Mouse (Mus musculus): Measurements from ENCODE around the gene Uroc1. TPM values are rescaled to one million over a fixed set of nuclear protein-coding genes. Genes with fewer than 3 reads are reported as not detected.

Uroc1 gene
- 0.11 TPM in 1 of 2 replicates, not detected in the other for polyA plus RNA-seq (2014; fragmentation: Nextera tagmentation; extraction: Ambion mirVana)

DNA sequence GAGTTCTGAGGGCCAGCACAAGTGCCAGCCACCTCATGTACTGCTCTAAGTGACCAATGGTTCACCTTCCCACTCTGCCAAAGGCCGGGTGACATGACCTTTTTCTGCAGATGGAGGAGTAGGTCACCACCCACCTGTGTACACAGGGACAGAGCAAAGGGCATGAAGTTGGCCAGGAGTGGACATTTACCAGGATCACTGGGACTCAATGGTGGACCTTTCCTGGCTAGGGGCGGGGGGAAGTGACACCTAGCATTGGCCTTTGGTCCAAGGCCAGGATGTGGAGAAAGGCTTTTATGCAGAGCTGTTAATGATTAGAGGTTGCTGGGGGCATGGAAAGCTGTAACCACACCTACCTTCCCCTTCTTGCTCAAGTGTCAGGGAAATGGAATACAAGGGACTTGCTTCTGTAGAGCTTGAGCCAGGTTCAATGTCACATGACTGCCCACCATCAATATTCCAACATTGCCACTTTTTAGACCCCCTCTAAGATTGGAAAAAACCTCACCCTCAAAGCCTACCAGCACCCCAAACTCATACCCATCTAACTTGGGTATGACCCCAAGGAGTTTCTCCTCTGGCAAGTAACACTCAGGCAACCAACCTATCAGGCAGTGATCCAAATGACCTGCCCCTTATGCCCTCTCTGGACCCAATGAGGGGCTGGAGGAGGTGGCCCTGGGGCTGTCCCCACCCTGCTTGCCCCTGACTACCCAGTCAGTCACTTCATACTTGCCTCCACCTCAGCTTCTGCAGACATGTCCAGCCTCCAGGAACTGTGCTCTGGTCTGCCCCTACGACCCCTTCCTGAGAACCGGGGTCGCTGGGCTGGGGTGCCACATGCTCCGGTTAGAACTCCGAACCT lies at the start of gene Uroc1:
Gene Uroc1, plus strand, starts transcription at position 724 of the 865 bp plus-strand sequence.
- no peaks in the 10 kb centered on the region for H3K27me3 ChIP-seq (replicated peaks; ENCODE audit: control insufficient read depth, insufficient read depth, low read length)
- no peak for DNase-seq (ENCODE audit: low spot score)
- 78% methylated on average over 7 of the region's 7 CpGs for WGBS
- H3K4me2 ChIP-seq (ENCODE audit: low read depth, low read length) = no peak within 1 kb of the TSS
- H3K4me1 ChIP-seq (ENCODE audit: control insufficient read depth, insufficient read depth, low read length) = no peaks in the 10 kb centered on the region
- no peaks in the 10 kb centered on the region for H3K9me3 ChIP-seq (ENCODE audit: control insufficient read depth, low read length)
- no peak within 1 kb of the TSS for H3K4me3 ChIP-seq (ENCODE audit: low read depth, low read length)
- no peak for ATAC-seq (ENCODE audit: low read depth)
- H3K36me3 ChIP-seq (ENCODE audit: control insufficient read depth, insufficient read depth, low read length) = no peaks in the 10 kb centered on the region
- no peak within 1 kb of the TSS for H3K9ac ChIP-seq (ENCODE audit: low read depth, low read length)
- H3K27ac ChIP-seq (replicated peaks; ENCODE audit: low read depth, low read length) = no peak within 1 kb of the TSS

DNA sequence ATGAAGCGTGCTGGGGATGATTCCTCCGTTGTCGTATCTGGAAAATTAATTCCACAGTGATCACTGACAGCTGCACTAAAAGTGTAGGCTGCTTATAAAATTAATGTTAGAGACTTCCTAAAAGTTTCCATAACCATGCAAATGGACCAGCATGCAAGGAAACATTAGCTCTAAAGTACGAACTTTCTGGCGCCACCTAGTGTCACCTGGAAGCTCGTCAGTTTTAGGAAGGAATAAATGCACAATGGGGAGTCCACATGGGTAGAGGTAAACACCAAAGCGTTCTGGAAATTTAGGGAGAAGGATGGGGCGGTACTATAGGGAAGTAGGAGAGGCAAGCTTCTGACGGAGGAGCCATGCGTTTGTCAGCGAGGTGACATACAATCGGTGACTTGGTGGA lies 44.8 kb upstream of the Uroc1 start:
- no peak for DNase-seq (ENCODE audit: low spot score)
- 57% methylated on average over 12 of the region's 12 CpGs for WGBS
- no peak overlapping the region for H3K9ac ChIP-seq (ENCODE audit: low read depth, low read length)
- H3K4me1 ChIP-seq (ENCODE audit: control insufficient read depth, insufficient read depth, low read length) = no peaks in the 10 kb centered on the region
- H3K4me2 ChIP-seq (ENCODE audit: low read depth, low read length) = no peak overlapping the region
- 0 out of 2 replicates have a peak, but pooled peaks cover 4% of the 10 kb centered on the region for H3K9me3 ChIP-seq (ENCODE audit: control insufficient read depth, low read length)
- no peak overlapping the region for H3K4me3 ChIP-seq (ENCODE audit: low read depth, low read length)
- no peaks in the 10 kb centered on the region for H3K36me3 ChIP-seq (ENCODE audit: control insufficient read depth, insufficient read depth, low read length)
- H3K27me3 ChIP-seq (replicated peaks; ENCODE audit: control insufficient read depth, insufficient read depth, low read length) = no peaks in the 10 kb centered on the region
- H3K27ac ChIP-seq (replicated peaks; ENCODE audit: low read depth, low read length) = no peak overlapping the region
- no peak for ATAC-seq (ENCODE audit: low read depth)

DNA sequence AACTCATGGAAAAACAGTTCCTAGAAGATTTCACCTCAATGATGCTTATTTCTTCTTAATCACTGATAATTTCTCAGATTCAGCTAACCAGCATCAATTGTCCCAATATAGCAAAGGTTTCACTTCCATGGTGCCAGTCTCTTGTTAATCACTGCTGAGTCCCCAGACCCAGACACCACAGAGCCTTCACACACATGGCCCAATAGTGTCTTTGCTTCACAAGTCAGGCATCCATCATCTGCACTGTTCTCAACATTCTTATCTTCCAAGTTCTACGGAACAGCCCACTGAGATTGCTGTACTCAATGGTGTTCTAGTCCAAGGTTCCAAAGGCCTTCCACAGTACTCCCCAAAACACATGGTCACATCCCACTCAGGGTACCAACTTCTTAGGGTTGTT lies 32.2 kb upstream of the Uroc1 start, which contains the start of gene BC048671:
Gene BC048671, plus strand, starts transcription at position 301 of the 400 bp plus-strand sequence.
- H3K27me3 ChIP-seq (replicated peaks; ENCODE audit: control insufficient read depth, insufficient read depth, low read length) = no peaks in the 10 kb centered on the region
- H3K4me3 ChIP-seq (ENCODE audit: low read depth, low read length) = no peak within 1 kb of the TSS
- no peaks in the 10 kb centered on the region for H3K4me1 ChIP-seq (ENCODE audit: control insufficient read depth, insufficient read depth, low read length)
- no peak within 1 kb of the TSS for H3K9ac ChIP-seq (ENCODE audit: low read depth, low read length)
- no peaks in the 10 kb centered on the region for H3K36me3 ChIP-seq (ENCODE audit: control insufficient read depth, insufficient read depth, low read length)
- no peak within 1 kb of the TSS for H3K27ac ChIP-seq (replicated peaks; ENCODE audit: low read depth, low read length)
- WGBS = 92% methylated on average over 1 of the region's 1 CpGs
- no peak for ATAC-seq (ENCODE audit: low read depth)
- no peak within 1 kb of the TSS for H3K4me2 ChIP-seq (ENCODE audit: low read depth, low read length)
- no peaks in the 10 kb centered on the region for H3K9me3 ChIP-seq (ENCODE audit: control insufficient read depth, low read length)
- DNase-seq (ENCODE audit: low spot score) = no peak

DNA sequence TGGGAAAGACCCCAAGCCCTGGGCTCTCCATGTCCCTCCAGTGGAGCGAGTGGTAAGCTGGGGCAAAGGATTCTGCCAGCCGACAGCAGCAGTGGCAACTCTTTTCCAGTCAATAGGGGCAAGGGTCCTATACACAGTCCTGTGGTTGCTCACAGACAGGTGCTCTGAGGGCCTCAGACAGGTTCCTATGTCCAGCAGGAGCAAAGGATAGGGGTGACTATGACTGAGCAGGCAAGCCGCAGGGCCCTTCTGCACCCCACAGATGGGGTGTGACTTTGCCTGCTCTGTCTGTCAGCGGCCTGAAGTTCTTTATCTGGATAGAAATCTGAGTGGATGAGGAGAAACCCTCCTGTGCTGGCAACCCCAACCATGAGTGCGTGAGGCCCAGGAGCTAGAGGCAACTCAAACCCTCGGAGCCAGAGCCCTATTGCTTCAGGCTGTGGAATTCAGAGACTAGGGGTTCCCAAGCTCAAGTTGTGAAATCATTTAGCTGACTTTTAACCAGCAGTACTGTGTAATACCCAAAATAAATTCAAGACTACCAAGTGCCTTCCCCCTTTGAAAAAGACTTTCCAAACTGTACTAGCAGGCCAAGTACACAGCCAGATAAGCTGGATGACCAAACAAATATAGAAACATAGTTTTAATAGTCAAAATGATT lies 26.6 kb upstream of the Uroc1 start:
- no peaks in the 10 kb centered on the region for H3K27me3 ChIP-seq (replicated peaks; ENCODE audit: control insufficient read depth, insufficient read depth, low read length)
- H3K36me3 ChIP-seq (ENCODE audit: control insufficient read depth, insufficient read depth, low read length) = no peaks in the 10 kb centered on the region
- peaks cover 7% of the 10 kb centered on the region; the same call in 1 of the 2 replicates for H3K9me3 ChIP-seq (ENCODE audit: control insufficient read depth, low read length)
- DNase-seq (ENCODE audit: low spot score) = no peak
- H3K4me1 ChIP-seq (ENCODE audit: control insufficient read depth, insufficient read depth, low read length) = no peaks in the 10 kb centered on the region
- WGBS = 76% methylated on average over 6 of the region's 6 CpGs
- H3K4me3 ChIP-seq (ENCODE audit: low read depth, low read length) = no peak overlapping the region
- no peak overlapping the region for H3K9ac ChIP-seq (ENCODE audit: low read depth, low read length)
- H3K27ac ChIP-seq (replicated peaks; ENCODE audit: low read depth, low read length) = no peak overlapping the region
- H3K4me2 ChIP-seq (ENCODE audit: low read depth, low read length) = no peak overlapping the region
- no peak for ATAC-seq (ENCODE audit: low read depth)

DNA sequence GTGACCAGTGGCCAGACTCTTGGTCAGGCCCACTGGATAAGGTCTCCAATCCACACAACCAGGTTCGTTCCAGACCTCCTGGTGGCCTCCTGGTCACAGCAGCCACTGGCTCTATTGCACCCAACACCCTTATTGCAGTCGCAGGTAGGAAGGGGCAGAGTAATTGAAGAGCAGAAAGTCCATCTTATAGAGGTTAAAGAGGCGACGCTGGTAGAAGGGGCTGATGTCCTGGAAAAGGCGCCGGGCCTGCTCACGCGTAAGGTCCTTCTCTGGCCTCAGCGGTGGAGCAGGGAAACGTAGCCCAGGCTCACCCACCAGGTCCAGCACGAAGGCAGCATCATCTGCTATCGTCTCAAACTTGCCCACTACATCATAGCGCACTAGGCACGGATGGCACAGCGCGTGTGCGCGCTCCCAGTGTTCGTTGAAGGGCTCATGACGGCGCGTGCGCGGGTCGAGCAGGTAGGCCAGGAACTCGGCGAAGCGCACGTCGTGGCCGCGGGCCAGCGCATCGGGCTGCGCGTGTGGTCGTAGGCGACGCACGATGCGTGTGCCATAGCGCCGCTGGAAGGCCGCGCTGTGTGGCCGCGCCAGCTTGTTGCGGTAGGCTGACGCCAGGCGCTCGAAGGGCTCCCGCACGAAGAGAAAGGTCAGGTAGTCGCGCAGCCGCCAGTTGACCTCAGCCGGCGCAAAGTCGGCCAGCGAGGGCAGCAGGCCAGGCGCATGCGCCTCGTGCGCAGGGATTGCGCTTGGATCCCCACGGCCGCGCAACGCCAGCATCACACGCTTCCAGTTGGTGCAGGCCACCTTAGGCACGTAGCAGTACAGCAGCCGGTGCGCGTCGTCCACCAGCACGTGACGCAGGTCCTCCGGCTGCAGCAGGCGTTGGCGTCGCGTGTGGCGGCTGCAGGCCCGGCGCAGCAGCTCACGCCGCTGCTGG lies 24.0 kb upstream of the Uroc1 start:
- Histone ChIP-seq H3K4me1 (ENCODE audit: control insufficient read depth, insufficient read depth, low read length) (no peaks in the 10 kb centered on the region), H3K27me3 (replicated peaks; ENCODE audit: control insufficient read depth, insufficient read depth, low read length) (no peaks in the 10 kb centered on the region), H3K4me3 (ENCODE audit: low read depth, low read length) (no peak overlapping the region), H3K9ac (ENCODE audit: low read depth, low read length) (no peak overlapping the region), H3K4me2 (ENCODE audit: low read depth, low read length) (no peak overlapping the region), H3K9me3 (ENCODE audit: control insufficient read depth, low read length) (peaks cover 7% of the 10 kb centered on the region; the same call in 1 of the 2 replicates), H3K27ac (replicated peaks; ENCODE audit: low read depth, low read length) (no peak overlapping the region), H3K36me3 (ENCODE audit: control insufficient read depth, insufficient read depth, low read length) (no peaks in the 10 kb centered on the region)
- DNase-seq (ENCODE audit: low spot score) (no peak), ATAC-seq (ENCODE audit: low read depth) (no peak)
- WGBS = 85% methylated on average over 84 of the region's 87 CpGs

DNA sequence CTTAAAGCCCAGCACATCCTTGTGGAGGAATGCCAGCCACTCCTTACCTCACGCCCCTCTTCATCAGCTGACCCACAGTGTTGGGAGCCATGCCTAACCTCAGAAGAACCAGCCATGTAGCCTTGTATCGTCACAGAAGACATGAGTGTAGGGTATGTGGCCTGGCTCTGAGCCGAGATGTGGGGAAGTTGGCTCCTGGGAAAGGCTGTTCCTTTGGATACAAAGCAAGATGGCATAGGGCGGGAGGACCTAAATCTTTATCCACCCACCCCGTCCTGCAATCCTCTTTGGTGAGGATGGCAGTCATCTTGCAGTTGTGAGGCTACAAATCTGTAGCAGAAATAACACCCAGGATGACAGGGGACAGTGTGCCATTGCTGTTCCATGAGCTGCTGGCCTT lies 17.1 kb upstream of the Uroc1 start:
- WGBS = 75% methylated on average over 5 of the region's 5 CpGs
- no peaks in the 10 kb centered on the region for H3K27me3 ChIP-seq (replicated peaks; ENCODE audit: control insufficient read depth, insufficient read depth, low read length)
- ATAC-seq (ENCODE audit: low read depth) = no peak
- no peaks in the 10 kb centered on the region for H3K36me3 ChIP-seq (ENCODE audit: control insufficient read depth, insufficient read depth, low read length)
- DNase-seq (ENCODE audit: low spot score) = peak; percentile 16
- no peak overlapping the region for H3K27ac ChIP-seq (replicated peaks; ENCODE audit: low read depth, low read length)
- no peak overlapping the region for H3K9ac ChIP-seq (ENCODE audit: low read depth, low read length)
- H3K9me3 ChIP-seq (ENCODE audit: control insufficient read depth, low read length) = no peaks in the 10 kb centered on the region
- no peak overlapping the region for H3K4me2 ChIP-seq (ENCODE audit: low read depth, low read length)
- H3K4me1 ChIP-seq (ENCODE audit: control insufficient read depth, insufficient read depth, low read length) = no peaks in the 10 kb centered on the region
- no peak overlapping the region for H3K4me3 ChIP-seq (ENCODE audit: low read depth, low read length)

DNA sequence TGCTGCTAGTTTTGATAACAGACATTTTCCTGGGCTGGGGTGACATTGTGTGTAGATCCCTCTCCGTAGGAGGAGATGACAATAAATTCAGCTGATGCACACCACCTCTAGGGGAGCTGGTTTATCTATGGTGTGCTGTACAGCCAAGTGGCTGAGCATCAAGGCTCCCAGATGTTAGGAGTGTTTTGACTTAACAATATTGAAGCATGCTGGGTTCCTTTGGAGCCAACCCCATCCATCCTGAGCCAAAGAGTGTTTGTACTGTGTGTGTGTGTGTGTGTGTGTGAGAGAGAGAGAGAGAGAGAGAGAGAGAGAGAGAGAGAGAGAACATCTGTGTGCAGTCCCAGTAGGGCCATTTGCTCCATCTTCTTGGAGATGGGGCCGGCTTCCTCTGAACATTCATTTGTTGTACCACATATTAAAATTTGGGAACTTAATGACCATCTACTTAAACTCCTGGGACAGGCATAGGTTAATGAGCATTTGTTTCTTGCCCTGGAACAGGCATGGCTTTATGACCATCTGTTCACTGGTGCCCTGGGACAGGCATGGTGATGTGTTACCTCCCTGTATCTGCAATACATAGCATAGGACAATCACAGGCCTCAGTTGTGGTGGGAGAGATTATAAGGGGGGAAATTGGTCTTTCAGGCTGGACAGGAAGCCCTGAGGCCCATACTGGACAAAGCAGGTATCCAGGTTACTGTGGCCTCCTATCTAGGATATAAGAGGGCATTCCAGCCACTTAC lies 15.4 kb upstream of the Uroc1 start:
- H3K4me1 ChIP-seq (ENCODE audit: control insufficient read depth, insufficient read depth, low read length) = no peaks in the 10 kb centered on the region
- H3K36me3 ChIP-seq (ENCODE audit: control insufficient read depth, insufficient read depth, low read length) = no peaks in the 10 kb centered on the region
- DNase-seq (ENCODE audit: low spot score) (no peak), ATAC-seq (ENCODE audit: low read depth) (no peak)
- H3K4me3 ChIP-seq (ENCODE audit: low read depth, low read length) = no peak overlapping the region
- H3K27ac ChIP-seq (replicated peaks; ENCODE audit: low read depth, low read length) = no peak overlapping the region
- 84% methylated on average over 2 of the region's 2 CpGs for WGBS
- H3K9ac ChIP-seq (ENCODE audit: low read depth, low read length) = no peak overlapping the region
- no peak overlapping the region for H3K4me2 ChIP-seq (ENCODE audit: low read depth, low read length)
- H3K9me3 ChIP-seq (ENCODE audit: control insufficient read depth, low read length) = no peaks in the 10 kb centered on the region
- no peaks in the 10 kb centered on the region for H3K27me3 ChIP-seq (replicated peaks; ENCODE audit: control insufficient read depth, insufficient read depth, low read length)
